Mouse (Mus musculus) lung, postnatal 0 days (tissue): ENCODE measurements at regions not wholly inside any gene's neighbourhood (a gene's known extent, or its start where the extent isn't known, plus 50 kb on each side); places are given as distances from the start of the nearest gene placed in this dataset.
A peak's percentile ranks its signal among the peaks of the same experiment; 100 is the strongest.

Experiments used
- ATAC-seq: fragments of 200-750 bp; cut with Nextera tagmentation; 2 replicates; pipeline ENCODE4 v1.8.0; 2017; ENCODE audit warnings: moderate library complexity
- DNase-seq: peaks from one replicate; pipeline ENCODE4 v3.0.0-alpha.2; 2016; ENCODE audit warnings: low spot score
- H3K27ac ChIP-seq: fragments of 300-500 bp; sonication (generic); 2 replicates; pipeline ENCODE4 v1.5.1; 2014; ENCODE audit warnings: antibody characterized with exemption, mild to moderate bottlenecking, low read length, mixed read lengths
- H3K27me3 ChIP-seq: fragments of 300-500 bp; sonication (generic); replicated peaks from 2 replicates; pipeline ENCODE4 v1.6.1; 2014; ENCODE audit warnings: low read length, mixed read lengths; ENCODE audit not compliant: insufficient read depth
- H3K36me3 ChIP-seq: fragments of 300-500 bp; sonication (generic); 2 replicates; pipeline ENCODE4 v1.6.1; 2014; ENCODE audit warnings: low read length, mixed read lengths; ENCODE audit not compliant: insufficient read depth
- H3K4me1 ChIP-seq: fragments of 300-500 bp; sonication (generic); 2 replicates; pipeline ENCODE4 v1.6.1; 2014; ENCODE audit warnings: antibody characterized with exemption, low read depth, low read length, mixed read lengths; ENCODE audit not compliant: insufficient read depth
- H3K4me2 ChIP-seq: fragments of 300-500 bp; sonication (generic); replicated peaks from 2 replicates; pipeline ENCODE4 v1.6.1; 2014; ENCODE audit warnings: low read depth, mild to moderate bottlenecking, low read length, moderate library complexity, mixed read lengths
- H3K4me3 ChIP-seq: fragments of 300-500 bp; sonication (generic); 2 replicates; pipeline ENCODE4 v1.5.1; 2014; ENCODE audit warnings: low read depth, low read length
- H3K9ac ChIP-seq: fragments of 300-500 bp; sonication (generic); replicated peaks from 2 replicates; pipeline ENCODE4 v1.6.1; 2014; ENCODE audit warnings: low read depth, mild to moderate bottlenecking
- H3K9me3 ChIP-seq: fragments of 300-500 bp; sonication (generic); 2 replicates; pipeline ENCODE4 v1.6.1; 2016; ENCODE audit warnings: low read length, mixed read lengths
- CTCF ChIP-seq: IDR thresholded peaks from 2 replicates; pipeline ENCODE4 v1.5.1; 2016; ENCODE audit warnings: antibody characterized with exemption, mild to moderate bottlenecking
- EP300 ChIP-seq: IDR thresholded peaks from 2 replicates; pipeline ENCODE4 v1.6.1; 2016; ENCODE audit warnings: antibody characterized with exemption, mild to moderate bottlenecking, control low read depth
- WGBS: fragments of 180-500 bp; shearing (Covaris S2); extraction: QIAGEN DNeasy Blood & Tissue Kit; methylation state at CpG from one replicate; pipeline ENCODE4 v1.1.7; 2014; 5-methylcytosine and 5-hydroxymethylcytosine counted together

GRCm38 (mm10) chr12:107326101-107326500 lies 162.3 kb upstream of the 3110018I06Rik start:
- Histone ChIP-seq H3K9me3 (no peaks in the 10 kb centered on the region), H3K4me2 (no peak overlapping the region), H3K4me3 (no peak overlapping the region), H3K27me3 (no peaks in the 10 kb centered on the region), H3K9ac (no peak overlapping the region), H3K27ac (no peak overlapping the region), H3K36me3 (no peaks in the 10 kb centered on the region), H3K4me1 (no peaks in the 10 kb centered on the region)
- DNase-seq: no peak
- WGBS: 94% methylated on average over 10 of the region's 10 CpGs
- ATAC-seq: no peak
- TF ChIP-seq EP300 (no peak), CTCF (no peak)

GRCm38 (mm10) chr12:107327107-107327770 lies 161.2 kb upstream of the 3110018I06Rik start:
- Histone ChIP-seq H3K27me3 (no peaks in the 10 kb centered on the region), H3K27ac (no peak overlapping the region), H3K4me1 (no peaks in the 10 kb centered on the region), H3K4me3 (no peak overlapping the region), H3K4me2 (no peak overlapping the region), H3K36me3 (no peaks in the 10 kb centered on the region), H3K9me3 (no peaks in the 10 kb centered on the region), H3K9ac (no peak overlapping the region)
- no peak for DNase-seq
- no peak for TF ChIP-seq CTCF
- no peak for TF ChIP-seq EP300
- ATAC-seq: no peak
- WGBS: 62% methylated on average over 9 of the region's 9 CpGs

- Histone ChIP-seq H3K9ac (no peak overlapping the region), H3K4me2 (no peak overlapping the region), H3K36me3 (no peaks in the 10 kb centered on the region), H3K27me3 (no peaks in the 10 kb centered on the region), H3K4me3 (no peak overlapping the region), H3K27ac (no peak overlapping the region), H3K4me1 (no peaks in the 10 kb centered on the region), H3K9me3 (no peaks in the 10 kb centered on the region)
- ATAC-seq (no peak), DNase-seq (no peak)
- 20% methylated on average over 9 of the region's 9 CpGs for WGBS
- TF ChIP-seq EP300: no peak
- no peak for TF ChIP-seq CTCF
These were observed 159.4 kb upstream of the 3110018I06Rik start for GRCm38 (mm10) chr12:107328986-107329385.

- Histone ChIP-seq H3K27ac (no peak overlapping the region), H3K4me1 (no peaks in the 10 kb centered on the region), H3K4me3 (no peak overlapping the region), H3K9me3 (no peaks in the 10 kb centered on the region), H3K36me3 (no peaks in the 10 kb centered on the region), H3K4me2 (no peak overlapping the region), H3K27me3 (no peaks in the 10 kb centered on the region), H3K9ac (no peak overlapping the region)
- TF ChIP-seq EP300 (no peak), CTCF (no peak)
- ATAC-seq: no peak
- 72% methylated on average over 8 of the region's 8 CpGs for WGBS
- no peak for DNase-seq
These were observed 154.1 kb upstream of the 3110018I06Rik start for GRCm38 (mm10) chr12:107334366-107334765.

- DNase-seq: peak; percentile 23
- H3K27ac ChIP-seq: no peak overlapping the region
These were observed 153.3 kb upstream of the 3110018I06Rik start for GRCm38 (mm10) chr12:107335106-107335505.

GRCm38 (mm10) chr12:107338758-107339157 lies 149.7 kb upstream of the 3110018I06Rik start:
- no peaks in the 10 kb centered on the region for H3K36me3 ChIP-seq
- H3K27ac ChIP-seq: no peak overlapping the region
- 48% methylated on average over 10 of the region's 10 CpGs for WGBS
- no peak overlapping the region for H3K9ac ChIP-seq
- H3K4me2 ChIP-seq: no peak overlapping the region
- TF ChIP-seq CTCF (no peak), EP300 (peak; percentile 58; the same call in 1 of the 2 replicates)
- H3K27me3 ChIP-seq: no peaks in the 10 kb centered on the region
- no peaks in the 10 kb centered on the region for H3K4me1 ChIP-seq
- no peak overlapping the region for H3K4me3 ChIP-seq
- peak; percentile 33 for DNase-seq
- H3K9me3 ChIP-seq: no peaks in the 10 kb centered on the region
- peak; percentile 82 for ATAC-seq

More at GRCm38 (mm10) chr12:107335106-107335505, 153.3 kb upstream of the 3110018I06Rik start:
- H3K4me1 ChIP-seq: no peaks in the 10 kb centered on the region
- no peaks in the 10 kb centered on the region for H3K36me3 ChIP-seq
- no peaks in the 10 kb centered on the region for H3K27me3 ChIP-seq
- H3K9me3 ChIP-seq: no peaks in the 10 kb centered on the region
- no peak overlapping the region for H3K4me3 ChIP-seq
- TF ChIP-seq CTCF (no peak), EP300 (no peak)
- ATAC-seq: no peak
- H3K9ac ChIP-seq: no peak overlapping the region
- H3K4me2 ChIP-seq: no peak overlapping the region
- 40% methylated on average over 12 of the region's 12 CpGs for WGBS
